Mouse (Mus musculus): ENCODE measurements at regions not wholly inside any gene's neighbourhood (a gene's known extent, or its start where the extent isn't known, plus 50 kb on each side); places are given as distances from the start of the nearest gene placed in this dataset.

- no peak for DNase-seq (ENCODE audit: low read depth)
These were observed 55.9 kb upstream of the Tbc1d2b start for GRCm38 (mm10) chr9:90326531-90326930.
